Mouse (Mus musculus) heart, embryonic 15.5 days (tissue): ENCODE data around the gene Mpped1. TPM values are rescaled to one million over a fixed set of nuclear protein-coding genes. Genes with fewer than 3 reads are reported as not detected.

Source experiments
- ATAC-seq: fragments of 200-750 bp; cut with Nextera tagmentation; replicated peaks from 2 replicates; pipeline ENCODE4 v1.8.0; 2017; ENCODE audit warnings: low read depth, moderate TSS enrichment; ENCODE audit not compliant: insufficient number of reproducible peaks, insufficient read depth, low FRiP score
- H3K27ac ChIP-seq: fragments of 300-500 bp; sonication (generic); 2 replicates; pipeline ENCODE4 v1.5.1; 2015; ENCODE audit warnings: mild to moderate bottlenecking, inconsistent platforms
- H3K27me3 ChIP-seq: fragments of 300-500 bp; sonication (generic); 2 replicates; pipeline ENCODE4 v1.6.1; 2015; ENCODE audit warnings: inconsistent platforms
- H3K36me3 ChIP-seq: fragments of 300-500 bp; sonication (generic); 2 replicates; pipeline ENCODE4 v1.6.1; 2015; ENCODE audit warnings: mild to moderate bottlenecking, inconsistent platforms
- H3K4me1 ChIP-seq: fragments of 300-500 bp; sonication (generic); replicated peaks from 2 replicates; pipeline ENCODE4 v1.6.1; 2015; ENCODE audit warnings: inconsistent platforms
- H3K4me2 ChIP-seq: fragments of 300-500 bp; sonication (generic); 2 replicates; pipeline ENCODE4 v1.6.1; 2015; ENCODE audit warnings: inconsistent platforms, mild to moderate bottlenecking, moderate library complexity
- H3K4me3 ChIP-seq: fragments of 300-500 bp; sonication (generic); 2 replicates; pipeline ENCODE4 v1.5.1; 2015; ENCODE audit warnings: mild to moderate bottlenecking, inconsistent platforms
- H3K9ac ChIP-seq: fragments of 300-500 bp; sonication (generic); 2 replicates; pipeline ENCODE4 v1.6.1; 2015; ENCODE audit warnings: mild to moderate bottlenecking, inconsistent platforms
- H3K9me3 ChIP-seq: fragments of 300-500 bp; sonication (generic); replicated peaks from 2 replicates; pipeline ENCODE4 v1.6.1; 2016; ENCODE audit warnings: inconsistent platforms
- WGBS: fragments of 180-500 bp; shearing (Covaris S2); methylation state at CpG from one replicate; pipeline ENCODE4 v1.1.7; 2015; ENCODE audit warnings: mixed read lengths; 5-methylcytosine and 5-hydroxymethylcytosine counted together
- polyA plus RNA-seq: library from polyadenylated mRNA; unstranded; fragments of >200 nt; fragmentation: Nextera tagmentation; extraction: Ambion mirVana; gene quantifications from 2 replicates; pipeline ENCODE4 v1.2.1, GENCODE M21; 2015

Gene Mpped1
- polyA plus RNA-seq, 1 experiment from 2014 or later: 0.15 TPM

DNA sequence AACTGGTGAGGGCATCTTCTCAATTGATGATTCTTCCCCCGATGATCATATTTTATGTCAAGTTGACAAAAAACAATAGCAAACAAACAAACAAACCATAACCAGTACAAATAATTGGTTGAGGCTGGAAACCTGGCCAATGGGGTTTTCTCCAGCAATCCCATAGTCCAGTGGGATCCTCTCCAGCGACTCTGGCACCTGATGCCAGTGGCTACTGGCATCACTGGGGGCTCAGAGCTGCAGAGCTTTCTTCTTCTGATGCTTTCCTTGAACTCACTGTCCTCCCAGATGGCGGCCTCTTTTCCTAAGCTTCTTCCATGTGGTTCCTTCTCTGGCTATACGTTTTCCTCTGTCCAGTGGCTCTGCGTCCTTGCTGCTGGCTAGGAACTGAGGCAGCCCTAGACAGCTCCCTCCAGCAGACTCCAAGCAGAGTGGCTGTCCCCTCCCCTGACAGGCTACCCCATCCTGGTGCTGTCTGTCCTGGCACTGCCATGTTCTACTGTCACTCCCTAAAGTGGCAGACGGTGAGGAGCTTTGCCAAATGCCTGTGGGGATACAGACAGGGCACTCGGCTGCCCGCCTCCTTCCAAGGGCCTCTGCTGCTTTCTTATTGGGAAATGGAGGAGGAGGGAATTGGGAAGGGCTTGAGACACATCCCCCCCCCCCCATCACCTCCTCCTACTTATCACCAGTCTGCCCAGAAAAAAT lies 7.8 kb upstream of the Mpped1 start:
- peaks cover 15% of the 10 kb centered on the region for H3K4me1 ChIP-seq
- H3K27me3 ChIP-seq: peaks cover 94% of the 10 kb centered on the region
- WGBS: 74% methylated on average over 8 of the region's 8 CpGs
- no peak for ATAC-seq
- no peak overlapping the region for H3K9ac ChIP-seq
- no peak overlapping the region for H3K4me3 ChIP-seq
- H3K9me3 ChIP-seq: no peaks in the 10 kb centered on the region
- H3K36me3 ChIP-seq: no peaks in the 10 kb centered on the region
- no peak overlapping the region for H3K27ac ChIP-seq
- H3K4me2 ChIP-seq: no peak overlapping the region

DNA sequence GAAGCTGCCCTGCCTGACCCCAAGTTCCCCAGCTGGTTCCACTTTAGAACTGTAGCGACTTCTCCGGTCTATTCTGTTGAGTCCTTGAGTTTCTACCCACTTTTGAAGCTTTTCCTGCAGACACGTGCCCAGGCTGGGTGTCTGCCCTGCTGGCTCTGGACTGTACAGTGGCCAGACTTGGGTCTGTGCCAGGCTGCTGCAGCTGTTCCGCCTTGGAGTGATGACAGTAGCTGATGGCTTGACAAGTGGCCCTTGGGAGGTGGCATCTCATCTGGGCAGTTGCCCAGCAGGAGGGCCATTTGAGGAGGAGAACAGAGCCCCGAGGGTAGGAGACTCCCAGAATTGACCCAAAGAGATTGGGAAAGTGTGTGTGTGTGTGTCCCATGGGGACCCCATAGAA lies 6.8 kb upstream of the Mpped1 start:
- 27% methylated on average over 5 of the region's 5 CpGs for WGBS
- peak; percentile 71; the same call in 1 of the 2 replicates for ATAC-seq
- no peaks in the 10 kb centered on the region for H3K36me3 ChIP-seq
- no peak overlapping the region for H3K4me2 ChIP-seq
- H3K9ac ChIP-seq: no peak overlapping the region
- H3K9me3 ChIP-seq: no peaks in the 10 kb centered on the region
- no peak overlapping the region for H3K27ac ChIP-seq
- peaks cover 15% of the 10 kb centered on the region for H3K4me1 ChIP-seq
- H3K4me3 ChIP-seq: no peak overlapping the region
- peaks cover 96% of the 10 kb centered on the region for H3K27me3 ChIP-seq

DNA sequence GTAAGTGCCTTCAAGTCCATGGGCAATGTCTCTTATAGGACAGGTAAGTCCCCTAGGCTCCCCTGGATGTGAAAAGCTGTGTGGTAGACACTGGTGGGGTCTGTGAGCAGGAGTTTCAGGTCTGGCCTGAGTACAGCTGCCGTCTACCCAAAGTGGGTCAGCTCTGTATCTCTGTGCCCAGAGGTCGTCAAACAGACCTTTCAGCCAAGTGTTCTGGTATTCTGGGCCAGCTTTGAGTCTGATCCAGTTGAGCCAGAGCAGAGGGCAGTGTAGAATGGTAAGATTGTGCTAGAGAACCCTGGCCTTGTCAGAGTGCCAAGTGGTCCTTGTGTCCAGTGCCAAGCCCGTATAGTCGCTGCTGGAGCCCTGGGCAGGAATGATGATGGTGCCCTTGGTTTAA lies 6.3 kb upstream of the Mpped1 start:
- WGBS: 57% methylated on average over 4 of the region's 4 CpGs
- peaks cover 96% of the 10 kb centered on the region for H3K27me3 ChIP-seq
- H3K4me3 ChIP-seq: no peak overlapping the region
- H3K4me1 ChIP-seq: peaks cover 15% of the 10 kb centered on the region
- H3K4me2 ChIP-seq: no peak overlapping the region
- no peaks in the 10 kb centered on the region for H3K36me3 ChIP-seq
- no peaks in the 10 kb centered on the region for H3K9me3 ChIP-seq
- ATAC-seq: no peak
- no peak overlapping the region for H3K27ac ChIP-seq
- H3K9ac ChIP-seq: no peak overlapping the region

DNA sequence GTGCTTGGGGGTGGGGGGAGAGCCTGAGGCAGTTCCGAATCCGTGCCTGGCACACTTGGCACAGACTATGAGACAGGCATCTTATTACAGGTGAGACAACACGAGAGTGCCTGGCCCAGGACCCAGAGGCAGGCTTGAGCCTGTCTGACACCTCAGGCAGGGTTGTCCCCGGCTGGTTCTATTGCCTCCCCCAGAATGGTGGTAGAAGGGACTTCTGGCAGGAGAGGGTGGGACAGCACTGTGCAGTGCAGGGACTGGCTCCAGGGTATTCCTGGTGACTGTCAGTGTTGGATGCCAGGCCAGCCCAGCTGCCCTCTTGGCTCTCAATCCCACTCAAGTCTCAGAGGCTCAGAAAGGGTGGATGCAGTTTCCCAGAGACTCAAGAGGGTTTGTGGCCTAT lies 4.3 kb upstream of the Mpped1 start:
- Histone ChIP-seq H3K4me1 (peaks cover 15% of the 10 kb centered on the region), H3K9ac (no peak overlapping the region), H3K9me3 (no peaks in the 10 kb centered on the region), H3K4me3 (no peak overlapping the region), H3K36me3 (no peaks in the 10 kb centered on the region), H3K27me3 (peaks cover 96% of the 10 kb centered on the region), H3K4me2 (no peak overlapping the region), H3K27ac (no peak overlapping the region)
- WGBS: 61% methylated on average over 4 of the region's 4 CpGs
- no peak for ATAC-seq

DNA sequence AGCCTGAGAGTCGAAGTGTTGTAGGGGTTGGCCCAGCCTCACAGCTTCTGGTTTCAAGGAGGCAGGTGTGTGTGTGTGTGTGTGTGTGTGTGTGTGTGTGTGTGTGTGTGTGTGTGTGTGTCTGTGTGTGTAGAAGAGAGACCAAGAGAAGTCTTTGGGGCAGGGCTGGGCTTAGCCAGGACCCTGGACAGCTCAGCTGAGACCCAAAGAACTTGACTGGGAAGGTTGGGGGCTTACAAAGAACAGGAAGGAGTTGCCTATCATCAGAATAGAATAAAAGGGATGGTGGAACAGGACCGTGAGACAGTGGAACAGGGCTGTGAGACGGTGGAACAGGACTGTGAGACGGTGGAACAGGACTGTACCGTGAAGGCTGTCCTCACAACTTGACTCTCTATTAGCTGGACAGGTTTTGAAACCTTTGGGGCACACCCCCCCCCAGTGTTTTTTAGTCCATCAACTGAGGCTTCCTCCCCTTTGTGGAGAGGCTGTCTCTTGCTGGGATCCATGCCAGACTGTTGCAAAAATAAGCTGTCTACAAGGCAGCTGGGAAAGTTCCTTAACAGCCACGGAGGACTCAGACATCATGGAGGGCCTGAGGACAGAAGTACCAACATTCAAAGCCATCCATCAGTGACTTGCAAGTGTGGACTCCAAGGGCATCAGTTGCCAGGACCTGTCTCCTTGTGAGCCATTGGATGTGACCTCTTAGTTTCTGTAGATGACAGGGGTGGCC lies 2.8 kb upstream of the Mpped1 start:
- WGBS: 69% methylated on average over 6 of the region's 6 CpGs
- ATAC-seq: no peak

GRCm38 (mm10) chr15:83777476-83777875 lies 1.8 kb upstream of the Mpped1 start:
- H3K27me3 ChIP-seq: peaks cover 97% of the 10 kb centered on the region
- peaks cover 12% of the 10 kb centered on the region for H3K4me1 ChIP-seq
- WGBS: 55% methylated on average over 6 of the region's 6 CpGs
- H3K36me3 ChIP-seq: no peaks in the 10 kb centered on the region
- no peak overlapping the region for H3K27ac ChIP-seq
- ATAC-seq: no peak
- H3K9ac ChIP-seq: no peak overlapping the region
- no peak overlapping the region for H3K4me3 ChIP-seq
- H3K4me2 ChIP-seq: no peak overlapping the region
- H3K9me3 ChIP-seq: no peaks in the 10 kb centered on the region

More for the DNA sequence above, 2.8 kb upstream of the Mpped1 start:
- Histone ChIP-seq H3K4me3 (no peak overlapping the region), H3K9ac (no peak overlapping the region), H3K4me1 (peaks cover 20% of the 10 kb centered on the region), H3K36me3 (no peaks in the 10 kb centered on the region), H3K27me3 (peaks cover 96% of the 10 kb centered on the region), H3K4me2 (no peak overlapping the region), H3K9me3 (no peaks in the 10 kb centered on the region), H3K27ac (no peak overlapping the region)

- Histone ChIP-seq H3K36me3 (no peaks in the 10 kb centered on the region), H3K9me3 (no peaks in the 10 kb centered on the region), H3K9ac (no peak overlapping the region), H3K27me3 (peaks cover 98% of the 10 kb centered on the region), H3K4me2 (peak overlapping the region; percentile 90), H3K4me1 (0 out of 2 replicates have a peak, but pooled peaks cover 5% of the 10 kb centered on the region), H3K4me3 (peak overlapping the region; percentile 51), H3K27ac (no peak overlapping the region)
- WGBS: 2% methylated on average over 42 of the region's 92 CpGs
- ATAC-seq: no peak
Observed at GRCm38 (mm10) chr15:83779855-83780740, 831 bp downstream of the Mpped1 start.

DNA sequence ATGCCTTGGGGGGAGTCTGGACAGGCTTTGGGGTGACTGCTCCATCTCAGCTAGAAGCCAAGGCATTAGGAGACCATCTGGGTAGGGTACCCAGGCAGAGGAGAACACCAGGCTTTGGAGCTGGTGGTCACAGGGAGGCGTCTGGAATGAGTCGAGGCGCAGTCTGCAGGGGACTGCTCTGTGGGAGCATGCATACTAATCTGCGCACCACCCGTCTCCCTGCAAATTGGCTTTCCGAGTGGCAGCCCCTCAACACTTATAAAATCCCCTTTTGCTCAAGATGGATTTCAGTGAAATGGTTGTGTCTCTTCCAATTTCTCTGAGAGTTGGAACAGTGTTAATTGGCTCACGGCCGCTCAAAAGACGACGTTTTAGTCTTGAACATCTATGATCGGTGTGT lies 2.0 kb downstream of the Mpped1 start:
- H3K9me3 ChIP-seq: no peaks in the 10 kb centered on the region
- H3K36me3 ChIP-seq: no peaks in the 10 kb centered on the region
- H3K27me3 ChIP-seq: peaks cover 90% of the 10 kb centered on the region
- ATAC-seq: no peak
- H3K4me1 ChIP-seq: 0 out of 2 replicates have a peak, but pooled peaks cover 5% of the 10 kb centered on the region
- H3K4me3 ChIP-seq: no peak overlapping the region
- no peak overlapping the region for H3K9ac ChIP-seq
- WGBS: 68% methylated on average over 11 of the region's 11 CpGs
- no peak overlapping the region for H3K27ac ChIP-seq
- H3K4me2 ChIP-seq: no peak overlapping the region

GRCm38 (mm10) chr15:83782284-83782683 lies 3.0 kb downstream of the Mpped1 start:
- Histone ChIP-seq H3K4me1 (0 out of 2 replicates have a peak, but pooled peaks cover 5% of the 10 kb centered on the region), H3K4me2 (no peak overlapping the region), H3K36me3 (no peaks in the 10 kb centered on the region), H3K27me3 (peaks cover 90% of the 10 kb centered on the region), H3K4me3 (no peak overlapping the region), H3K9me3 (no peaks in the 10 kb centered on the region), H3K27ac (no peak overlapping the region), H3K9ac (no peak overlapping the region)
- WGBS: 58% methylated on average over 9 of the region's 9 CpGs
- ATAC-seq: no peak

DNA sequence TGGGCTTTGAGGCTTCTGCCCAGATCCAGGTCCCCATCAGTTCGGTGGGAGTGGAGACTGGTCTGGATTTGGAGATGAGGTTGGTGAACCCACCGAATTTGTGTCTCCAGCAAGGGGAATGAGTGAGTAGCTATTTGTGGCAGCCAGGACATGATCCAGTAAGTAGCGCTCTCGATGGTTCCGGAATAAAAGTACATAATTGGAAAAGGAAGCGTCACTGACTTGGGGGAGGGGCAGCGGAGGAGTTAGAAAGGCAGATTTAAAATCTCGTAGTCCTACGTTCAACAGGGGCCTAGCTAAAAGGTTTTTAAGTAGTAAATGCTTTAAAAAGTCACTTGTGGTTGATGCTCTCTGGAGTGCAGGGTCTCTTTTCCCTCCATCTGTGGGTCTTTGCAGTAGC lies 5.5 kb downstream of the Mpped1 start:
- no peak overlapping the region for H3K9ac ChIP-seq
- H3K4me3 ChIP-seq: no peak overlapping the region
- 0 out of 2 replicates have a peak, but pooled peaks cover 5% of the 10 kb centered on the region for H3K4me1 ChIP-seq
- no peaks in the 10 kb centered on the region for H3K36me3 ChIP-seq
- no peaks in the 10 kb centered on the region for H3K9me3 ChIP-seq
- H3K27ac ChIP-seq: no peak overlapping the region
- peaks cover 78% of the 10 kb centered on the region for H3K27me3 ChIP-seq
- H3K4me2 ChIP-seq: no peak overlapping the region
- WGBS: 69% methylated on average over 9 of the region's 9 CpGs
- no peak for ATAC-seq

- no peak for ATAC-seq
- H3K36me3 ChIP-seq: no peaks in the 10 kb centered on the region
- no peak overlapping the region for H3K9ac ChIP-seq
- H3K27me3 ChIP-seq: peaks cover 41% of the 10 kb centered on the region
- no peak overlapping the region for H3K27ac ChIP-seq
- no peak overlapping the region for H3K4me2 ChIP-seq
- 69% methylated on average over 9 of the region's 9 CpGs for whole genome bisulfite sequencing
- H3K4me3 ChIP-seq: no peak overlapping the region
- no peaks in the 10 kb centered on the region for H3K9me3 ChIP-seq
- H3K4me1 ChIP-seq: no peaks in the 10 kb centered on the region
Observed at GRCm38 (mm10) chr15:83789046-83789445, 9.8 kb downstream of the Mpped1 start.
